Mouse (Mus musculus): ENCODE measurements around the gene Tmem63b. TPM values are rescaled to one million over a fixed set of nuclear protein-coding genes. Genes with fewer than 3 reads are reported as not detected.
A peak's percentile ranks its signal among the peaks of the same experiment; 100 is the strongest.

Gene Tmem63b
- 5.3 and 7.6 TPM in 2 replicates for total RNA-seq (2017)

DNA sequence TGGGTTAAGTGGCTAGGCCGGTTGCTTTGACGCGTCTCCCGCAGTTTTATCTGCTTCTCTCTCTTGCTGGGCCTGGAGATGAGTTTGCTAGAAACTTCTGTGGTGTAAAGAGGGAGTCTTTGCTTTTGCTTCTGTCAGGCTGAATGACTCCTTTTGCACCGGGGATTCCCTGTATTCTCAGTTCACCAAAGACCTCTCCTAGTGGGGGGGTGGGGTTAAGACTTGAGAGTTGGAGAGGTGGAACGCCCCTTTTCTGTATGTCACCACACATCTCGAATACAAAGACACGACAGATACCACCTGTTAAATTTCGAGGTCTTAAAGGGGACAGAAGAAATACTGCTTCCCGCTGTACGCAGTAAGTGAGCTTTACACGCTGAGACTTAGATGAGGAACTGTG, at the start of gene Tmem63b:
Gene Tmem63b (minus strand): TSS at position 190 of the 400 bp plus-strand sequence.
- ATAC-seq (replicated peaks in 1 of 2; ENCODE audit: insufficient read depth in 1 of 2, low FRiP score in 2 of 2, low TSS enrichment in 1 of 2, low read depth in 1 of 2, poor library complexity in 2 of 2, severe bottlenecking in 2 of 2), result peak; percentile 12 to 19; a peak in 1 of 4 replicates

- ATAC-seq (replicated peaks in 1 of 2; ENCODE audit: insufficient read depth in 1 of 2, low FRiP score in 2 of 2, low TSS enrichment in 1 of 2, low read depth in 1 of 2, poor library complexity in 2 of 2, severe bottlenecking in 2 of 2), result no peak
These were observed 48.9 kb upstream of the Tmem63b start for GRCm38 (mm10) chr17:45735382-45736310.

DNA sequence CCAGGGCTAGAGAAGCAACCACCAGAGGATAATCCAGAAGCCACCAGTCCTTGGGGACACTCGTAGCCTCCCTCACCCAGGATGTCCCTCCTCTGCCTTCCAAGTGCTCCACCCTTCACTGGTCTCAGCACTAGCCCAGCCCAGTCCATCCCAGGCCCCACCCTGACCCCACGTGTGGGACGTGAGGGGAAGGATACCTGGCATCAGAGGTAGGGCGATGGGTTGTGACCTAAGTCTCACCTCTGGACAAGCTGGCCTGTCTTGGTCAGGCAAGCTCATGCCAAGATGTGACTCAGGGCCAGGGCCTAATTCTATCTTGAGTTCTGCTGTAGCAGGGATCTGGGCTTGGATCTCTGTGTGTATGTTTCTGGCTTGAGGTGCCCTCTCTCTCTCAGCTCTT, 48.2 kb upstream of the Tmem63b start:
- no peak for ATAC-seq (replicated peaks in 1 of 2; ENCODE audit: insufficient read depth in 1 of 2, low FRiP score in 2 of 2, low TSS enrichment in 1 of 2, low read depth in 1 of 2, poor library complexity in 2 of 2, severe bottlenecking in 2 of 2)

- ATAC-seq (replicated peaks in 1 of 2; ENCODE audit: insufficient read depth in 1 of 2, low FRiP score in 2 of 2, low TSS enrichment in 1 of 2, low read depth in 1 of 2, poor library complexity in 2 of 2, severe bottlenecking in 2 of 2), result no peak
These were observed 47.6 kb upstream of the Tmem63b start for GRCm38 (mm10) chr17:45734333-45734732.

DNA sequence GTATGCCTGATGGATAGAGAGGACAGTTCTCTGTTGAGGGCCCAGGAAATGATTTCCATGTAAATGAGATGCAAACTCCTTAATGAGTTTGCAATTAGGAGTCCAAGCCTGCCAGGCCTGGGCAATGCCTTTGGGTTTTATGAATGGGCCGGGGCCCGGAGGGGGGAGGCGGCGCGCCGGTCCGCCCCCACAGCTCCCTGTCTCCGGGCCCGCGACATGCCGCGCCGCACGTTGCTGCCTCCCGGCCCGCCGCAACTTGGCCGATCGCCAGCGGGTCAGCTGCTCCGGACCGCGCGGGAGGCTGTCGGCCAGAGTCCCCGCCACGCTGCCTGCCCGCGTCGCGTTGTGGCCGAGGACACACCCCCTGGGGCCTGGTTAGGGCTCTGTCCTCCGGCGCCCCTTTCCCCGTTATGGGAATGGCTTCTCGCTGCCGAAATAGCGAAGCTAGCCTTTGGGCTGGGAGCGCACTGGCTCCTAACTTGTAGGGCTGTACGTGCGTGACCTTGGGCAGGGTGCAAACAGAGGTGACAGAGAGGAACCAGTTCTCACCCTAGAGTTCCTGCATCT, 47.1 kb upstream of the Tmem63b start, which contains the start of gene 1600014C23Rik:
Gene 1600014C23Rik (minus strand): TSS at position 110 of the 567 bp plus-strand sequence.
- ATAC-seq (replicated peaks in 1 of 2; ENCODE audit: insufficient read depth in 1 of 2, low FRiP score in 2 of 2, low TSS enrichment in 1 of 2, low read depth in 1 of 2, poor library complexity in 2 of 2, severe bottlenecking in 2 of 2), result no peak

- no peak for ATAC-seq (replicated peaks in 1 of 2; ENCODE audit: insufficient read depth in 1 of 2, low FRiP score in 2 of 2, low TSS enrichment in 1 of 2, low read depth in 1 of 2, poor library complexity in 2 of 2, severe bottlenecking in 2 of 2)
These were observed 46.5 kb upstream of the Tmem63b start for GRCm38 (mm10) chr17:45733038-45733734.

DNA sequence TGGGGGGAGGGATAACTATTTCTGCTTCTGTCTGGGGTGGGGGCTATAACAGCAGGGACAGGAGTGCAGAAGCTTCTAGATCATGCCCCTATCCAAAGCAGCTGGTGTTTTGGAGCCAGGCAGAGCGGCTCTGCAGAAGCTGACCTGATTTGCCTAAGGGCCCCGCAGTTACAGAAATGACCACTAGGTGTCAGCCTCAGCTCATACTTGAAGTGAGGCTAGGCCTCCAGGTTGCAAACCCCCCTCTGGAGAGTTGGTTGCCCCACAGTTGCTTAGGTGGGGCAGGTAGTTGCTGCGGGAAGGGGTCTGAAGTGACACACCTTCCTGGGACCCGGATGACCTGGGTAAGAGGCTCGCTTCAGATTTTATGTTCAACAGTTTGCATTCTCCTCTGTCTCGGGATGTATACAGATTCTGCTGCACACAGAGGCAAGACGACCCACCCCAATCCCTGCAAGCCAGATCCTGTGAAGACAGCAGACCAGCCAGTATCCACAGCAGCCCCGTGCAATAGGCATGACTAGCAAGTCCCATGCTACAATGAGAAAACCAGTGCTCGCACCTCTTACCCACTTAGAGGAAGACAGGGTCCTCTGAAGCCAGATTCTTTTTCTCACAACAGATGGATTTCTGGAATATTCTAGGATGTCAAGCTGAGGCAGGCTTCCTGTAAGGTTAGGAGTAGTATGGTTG, 44.6 kb upstream of the Tmem63b start:
- ATAC-seq (replicated peaks in 1 of 2; ENCODE audit: insufficient read depth in 1 of 2, low FRiP score in 2 of 2, low TSS enrichment in 1 of 2, low read depth in 1 of 2, poor library complexity in 2 of 2, severe bottlenecking in 2 of 2), result peak; percentile 65 to 68

DNA sequence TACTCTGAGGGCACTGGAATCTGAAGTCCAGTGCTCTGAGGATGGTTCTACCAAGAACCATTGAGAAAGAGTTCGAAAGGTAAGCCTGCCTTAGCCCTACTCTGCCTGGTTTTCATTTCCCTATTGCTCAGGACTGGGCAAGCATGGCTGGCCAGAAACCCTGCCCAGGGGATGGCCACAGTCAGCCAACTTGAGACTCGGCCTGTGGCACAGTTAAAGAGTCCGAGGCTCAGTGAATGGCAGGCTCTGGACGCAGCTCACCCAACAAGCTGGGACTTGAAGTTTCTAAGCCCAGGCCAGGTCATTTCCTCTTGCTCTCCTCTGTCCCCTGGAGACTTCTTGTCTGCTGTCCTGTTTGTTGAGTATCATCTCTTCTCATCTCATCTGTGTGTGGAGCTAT, 44.0 kb upstream of the Tmem63b start:
- no peak for ATAC-seq (replicated peaks in 1 of 2; ENCODE audit: insufficient read depth in 1 of 2, low FRiP score in 2 of 2, low TSS enrichment in 1 of 2, low read depth in 1 of 2, poor library complexity in 2 of 2, severe bottlenecking in 2 of 2)

DNA sequence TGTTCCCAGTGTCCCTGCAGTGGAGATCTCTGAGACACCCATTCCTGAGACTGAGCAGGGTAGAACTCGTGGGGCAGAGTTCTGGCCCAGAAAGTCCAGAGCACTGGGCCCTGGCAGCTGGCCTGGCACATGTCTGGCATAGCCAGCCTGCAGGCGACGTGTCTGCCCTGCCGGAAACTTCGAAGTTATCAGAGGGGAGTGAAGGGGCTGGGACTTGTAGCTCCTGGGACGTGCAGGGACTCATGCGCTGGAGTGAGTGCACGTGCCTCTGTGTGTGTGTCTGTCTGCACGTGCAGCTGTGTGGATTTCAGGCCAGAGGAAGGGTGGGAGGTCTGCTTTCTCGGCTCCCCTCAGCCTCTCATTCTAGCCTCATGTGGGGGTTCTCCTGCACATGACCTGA, 42.7 kb upstream of the Tmem63b start:
- ATAC-seq (replicated peaks in 1 of 2; ENCODE audit: insufficient read depth in 1 of 2, low FRiP score in 2 of 2, low TSS enrichment in 1 of 2, low read depth in 1 of 2, poor library complexity in 2 of 2, severe bottlenecking in 2 of 2), result no peak

DNA sequence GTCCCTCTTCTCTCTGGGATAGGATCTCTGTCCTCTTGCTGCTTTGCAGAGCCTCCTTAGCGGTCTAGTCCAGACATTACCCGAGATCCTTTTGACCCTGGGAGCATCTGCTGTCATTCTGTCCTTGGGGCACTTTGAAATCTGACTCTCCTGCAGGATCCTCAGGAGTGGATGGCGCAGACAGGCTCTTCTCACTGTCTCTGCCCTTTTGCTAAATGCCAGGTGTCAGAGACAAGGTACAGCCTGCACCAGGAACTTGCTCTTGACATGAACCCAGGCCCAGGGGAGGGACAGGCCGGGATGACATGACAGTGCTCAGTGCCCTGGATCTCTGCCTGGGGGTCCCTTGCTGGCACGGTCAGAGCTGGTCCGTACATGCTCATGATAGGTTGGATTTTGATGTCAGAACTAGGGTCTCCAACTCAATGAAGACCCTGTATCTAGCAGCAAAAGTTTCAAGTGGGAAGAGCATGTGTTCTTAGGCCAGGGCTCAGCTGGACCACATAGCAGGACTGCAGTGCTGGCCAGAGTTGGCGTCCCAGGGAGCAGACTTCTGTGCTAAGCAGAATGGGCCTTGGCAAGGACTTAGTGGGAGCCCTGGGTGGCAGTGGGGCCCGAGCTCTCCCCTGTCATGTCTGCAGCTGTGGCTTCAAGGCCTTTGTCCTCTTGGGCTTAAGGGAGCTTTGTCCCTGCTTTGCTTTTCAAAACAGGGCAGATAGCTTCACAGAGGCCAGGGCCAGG, 41.4 kb upstream of the Tmem63b start:
- ATAC-seq (replicated peaks in 1 of 2; ENCODE audit: insufficient read depth in 1 of 2, low FRiP score in 2 of 2, low TSS enrichment in 1 of 2, low read depth in 1 of 2, poor library complexity in 2 of 2, severe bottlenecking in 2 of 2), result no peak

DNA sequence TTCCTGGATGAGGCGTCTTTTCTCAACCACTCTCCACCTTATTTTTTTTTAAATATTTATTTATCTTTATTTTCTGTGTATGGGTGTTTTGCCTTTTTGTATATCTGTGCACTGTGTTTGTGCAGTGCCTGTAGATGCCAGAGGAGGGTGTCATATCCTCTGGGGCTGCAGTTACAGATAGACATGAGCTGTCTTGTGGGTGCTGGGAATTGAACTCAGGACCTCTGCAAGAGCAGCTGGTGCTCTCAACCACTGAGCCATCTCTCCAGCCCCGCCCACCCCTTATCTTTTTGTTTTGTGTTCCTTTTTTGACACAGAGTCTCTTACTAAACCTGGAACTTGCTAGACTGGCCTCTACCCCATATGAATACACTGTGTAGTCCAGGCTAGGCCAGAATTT, 40.8 kb upstream of the Tmem63b start:
- no peak for ATAC-seq (replicated peaks in 1 of 2; ENCODE audit: insufficient read depth in 1 of 2, low FRiP score in 2 of 2, low TSS enrichment in 1 of 2, low read depth in 1 of 2, poor library complexity in 2 of 2, severe bottlenecking in 2 of 2)

DNA sequence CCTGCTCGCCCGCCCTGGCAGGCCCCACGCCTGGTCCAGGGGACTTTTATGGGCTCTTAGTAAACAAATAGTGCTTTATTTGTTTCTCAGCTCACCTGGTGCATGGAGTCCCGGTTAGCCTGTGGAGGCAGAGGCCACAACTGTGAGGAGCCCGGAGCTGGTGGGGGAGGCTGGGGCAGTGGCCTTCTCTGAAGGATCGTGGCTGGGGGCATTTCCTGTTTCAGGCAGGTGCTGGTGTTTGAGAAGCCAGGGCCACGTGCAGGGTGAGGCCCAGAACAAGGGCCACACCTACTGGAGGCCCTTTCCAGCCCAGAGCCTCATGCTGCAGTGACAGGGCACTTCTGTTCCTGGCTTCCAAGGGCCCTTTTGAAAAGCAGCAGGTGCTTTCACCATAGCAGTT, 39.5 kb upstream of the Tmem63b start:
- peak; percentile 9 to 51; a peak in 2 of 4 replicates for ATAC-seq (replicated peaks in 1 of 2; ENCODE audit: insufficient read depth in 1 of 2, low FRiP score in 2 of 2, low TSS enrichment in 1 of 2, low read depth in 1 of 2, poor library complexity in 2 of 2, severe bottlenecking in 2 of 2)

DNA sequence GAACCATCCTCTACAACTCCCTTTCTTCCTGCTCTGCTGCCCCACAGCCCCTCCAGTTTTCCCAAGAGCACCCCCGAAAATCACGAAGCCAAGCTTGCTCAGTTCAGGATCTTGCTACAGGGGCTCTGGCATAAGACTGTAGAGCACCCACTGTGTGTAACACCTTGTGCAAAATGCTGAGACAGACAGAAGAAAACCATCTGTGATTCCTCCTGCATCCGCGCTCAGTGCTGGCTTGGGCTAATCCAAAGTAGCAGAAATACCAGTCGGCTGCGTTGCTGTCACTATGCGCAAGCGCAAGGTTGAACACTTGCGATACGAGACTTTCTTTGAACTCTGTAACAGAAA, 37.8 kb upstream of the Tmem63b start:
- ATAC-seq (replicated peaks in 1 of 2; ENCODE audit: insufficient read depth in 1 of 2, low FRiP score in 2 of 2, low TSS enrichment in 1 of 2, low read depth in 1 of 2, poor library complexity in 2 of 2, severe bottlenecking in 2 of 2), result no peak

DNA sequence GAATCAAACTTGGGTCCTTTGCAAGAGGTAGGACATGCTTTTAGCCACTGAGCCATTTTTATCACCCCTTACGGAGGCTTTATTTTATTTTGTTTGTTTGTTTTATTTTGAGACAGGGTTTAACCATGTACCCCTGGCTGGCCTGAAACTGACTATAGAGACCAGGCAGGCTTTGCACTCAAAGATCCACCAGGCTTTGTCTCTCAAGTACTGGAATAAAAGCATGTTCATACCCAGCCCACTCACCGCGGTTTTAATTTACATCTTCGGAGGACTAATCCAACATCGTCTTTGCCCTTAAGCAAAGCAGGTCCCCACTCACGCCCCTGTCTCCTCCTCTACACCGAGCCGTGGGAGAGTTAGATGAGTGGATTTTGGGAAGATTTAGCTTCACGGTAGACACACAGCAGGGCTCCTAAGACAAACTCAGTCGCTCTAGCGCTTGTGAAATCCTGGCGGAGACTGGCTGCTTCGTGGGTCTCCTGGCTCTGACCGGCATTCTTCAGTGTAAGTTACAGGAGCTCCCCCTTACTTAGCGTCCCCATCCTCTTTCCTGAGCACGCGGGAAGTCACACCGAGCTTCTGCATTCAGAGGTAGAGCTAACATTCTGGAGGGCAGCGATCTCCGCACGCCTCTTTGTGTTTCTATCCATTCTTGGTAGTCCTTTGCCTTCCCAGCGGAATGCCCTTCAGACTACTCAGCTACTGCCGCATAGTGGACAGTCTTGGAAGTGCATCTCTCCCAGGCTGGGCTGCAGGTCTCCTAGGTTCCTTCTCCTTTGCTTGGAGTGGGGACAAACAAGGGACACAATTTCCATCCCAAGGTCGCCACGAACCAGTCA, 37.2 kb upstream of the Tmem63b start:
- peak; percentile 85 to 87 for ATAC-seq (replicated peaks in 1 of 2; ENCODE audit: insufficient read depth in 1 of 2, low FRiP score in 2 of 2, low TSS enrichment in 1 of 2, low read depth in 1 of 2, poor library complexity in 2 of 2, severe bottlenecking in 2 of 2)

DNA sequence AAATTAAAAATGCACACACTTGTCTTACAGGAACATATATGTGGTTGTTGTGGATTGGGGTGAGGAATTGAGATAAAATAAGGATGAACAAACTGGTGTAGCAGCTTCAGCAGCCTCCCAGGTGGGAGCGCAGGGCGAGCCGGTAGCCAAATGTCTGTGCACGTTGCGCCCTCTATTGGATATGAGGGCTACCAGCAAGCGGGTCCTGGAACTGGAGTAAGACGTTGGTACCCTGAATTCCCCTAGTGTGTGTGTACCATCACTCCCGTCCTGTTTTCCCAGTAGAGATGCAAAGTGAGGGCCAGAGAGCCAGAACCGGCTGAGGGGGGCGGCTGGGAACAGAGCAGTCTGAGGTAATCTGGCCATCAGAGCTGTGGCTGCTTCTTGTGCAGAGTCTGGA, 31.6 kb upstream of the Tmem63b start:
- ATAC-seq (replicated peaks in 1 of 2; ENCODE audit: insufficient read depth in 1 of 2, low FRiP score in 2 of 2, low TSS enrichment in 1 of 2, low read depth in 1 of 2, poor library complexity in 2 of 2, severe bottlenecking in 2 of 2), result peak; percentile 69 to 84

DNA sequence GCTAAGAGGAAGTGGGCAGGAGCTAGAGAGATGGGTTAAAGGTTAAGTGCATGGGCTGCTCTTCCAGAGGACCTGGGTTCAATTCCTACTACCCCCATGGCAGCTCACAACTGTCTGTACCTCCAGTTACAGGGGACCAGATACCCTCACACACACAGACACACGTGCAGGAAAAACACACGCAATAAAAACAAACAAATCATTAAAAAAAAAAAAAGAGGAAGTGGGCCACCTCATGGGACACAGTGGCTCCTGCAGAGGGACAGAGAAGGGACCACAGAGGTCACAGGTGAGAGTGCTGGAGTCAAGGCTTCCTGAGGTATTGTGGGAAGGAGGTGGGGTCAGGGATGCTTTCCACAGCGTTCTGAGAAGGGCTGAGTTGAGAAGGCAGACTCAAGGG, 24.8 kb upstream of the Tmem63b start:
- ATAC-seq (replicated peaks in 1 of 2; ENCODE audit: insufficient read depth in 1 of 2, low FRiP score in 2 of 2, low TSS enrichment in 1 of 2, low read depth in 1 of 2, poor library complexity in 2 of 2, severe bottlenecking in 2 of 2), result peak; percentile 12 to 39; a peak in 1 of 4 replicates
